Mouse (Mus musculus) megakaryocyte, embryonic 14.5 days (primary cell): ENCODE data around the gene Cd70.

Experiments
- FLI1 ChIP-seq: IDR thresholded peaks from 2 replicates; pipeline ENCODE4 v1.6.1; 2012; ENCODE audit warnings: low read length, inconsistent platforms, mixed read lengths
- GATA1 ChIP-seq: IDR thresholded peaks from 3 replicates; pipeline ENCODE4 v1.6.1; 2012; ENCODE audit warnings: mixed read lengths, low read length, inconsistent platforms, borderline replicate concordance

- no peak for TF ChIP-seq GATA1
- TF ChIP-seq FLI1 = no peak
Observed at GRCm38 (mm10) chr17:57153787-57154186, 4.2 kb upstream of the Cd70 start.
